Mouse (Mus musculus) liver, embryonic 14.5 days (tissue): ENCODE measurements at regions not wholly inside any gene's neighbourhood (a gene's known extent, or its start where the extent isn't known, plus 50 kb on each side); places are given as distances from the start of the nearest gene placed in this dataset.

Source experiments
- ATAC-seq: fragments of 200-750 bp; cut with Nextera tagmentation; 2 replicates; pipeline ENCODE4 v1.8.0; 2017; ENCODE audit warnings: moderate number of reproducible peaks, mild to moderate bottlenecking, moderate library complexity; ENCODE audit not compliant: insufficient read depth
- DNase-seq, 3 experiments: peaks; one replicate each; pipeline ENCODE4 v3.0.0-alpha.2; 2012 to 2013; ENCODE audit warnings: low read depth in 3 of 3, low spot score in 3 of 3
- H3K27ac ChIP-seq: fragments of 300-500 bp; sonication (generic); 2 replicates; pipeline ENCODE4 v1.5.1; 2014; ENCODE audit warnings: moderate library complexity, mild to moderate bottlenecking, control low read depth, inconsistent platforms
- H3K27me3 ChIP-seq: fragments of 300-500 bp; sonication (generic); 2 replicates; pipeline ENCODE4 v1.6.1; 2014; ENCODE audit warnings: mild to moderate bottlenecking, low read length, moderate library complexity; ENCODE audit not compliant: control insufficient read depth, insufficient read depth
- H3K36me3 ChIP-seq: fragments of 300-500 bp; sonication (generic); replicated peaks from 2 replicates; pipeline ENCODE4 v1.6.1; 2014; ENCODE audit warnings: low read depth; ENCODE audit not compliant: control insufficient read depth, insufficient read depth
- H3K4me1 ChIP-seq, 2 experiments: fragments of 200-500 bp in 1 of 2; fragments of 300-500 bp in 1 of 2; sonication (generic) in 1 of 2; replicated peaks; 2 replicates each; pipeline ENCODE4 v1.6.1; 2012 to 2014; ENCODE audit warnings: antibody characterized with exemption in 1 of 2, inconsistent platforms in 1 of 2, low read length in 1 of 2; ENCODE audit not compliant: control insufficient read depth in 2 of 2, insufficient read depth in 2 of 2
- H3K4me2 ChIP-seq: fragments of 300-500 bp; sonication (generic); 2 replicates; pipeline ENCODE4 v1.6.1; 2014; ENCODE audit warnings: low read depth, mild to moderate bottlenecking, control low read depth, moderate library complexity
- H3K4me3 ChIP-seq, 2 experiments: fragments of 200-500 bp in 1 of 2; fragments of 300-500 bp in 1 of 2; sonication (generic) in 1 of 2; 2 replicates each; pipeline ENCODE4 v1.5.1; 2012 to 2014; ENCODE audit warnings: low read depth in 2 of 2, low read length in 2 of 2, mild to moderate bottlenecking in 2 of 2, control low read depth in 1 of 2, inconsistent platforms in 1 of 2, moderate library complexity in 1 of 2; ENCODE audit not compliant: insufficient read depth in 1 of 2
- H3K9ac ChIP-seq: fragments of 300-500 bp; sonication (generic); replicated peaks from 2 replicates; pipeline ENCODE4 v1.6.1; 2014; ENCODE audit warnings: mild to moderate bottlenecking, control low read depth, moderate library complexity
- H3K9me3 ChIP-seq: fragments of 300-500 bp; sonication (generic); 2 replicates; pipeline ENCODE4 v1.6.1; 2016; ENCODE audit warnings: low read length, mixed read lengths; ENCODE audit not compliant: control insufficient read depth
- CTCF ChIP-seq: IDR thresholded peaks from 2 replicates; pipeline ENCODE4 v1.5.1; 2016; ENCODE audit warnings: antibody characterized with exemption, low read depth, control low read depth
- EP300 ChIP-seq: IDR thresholded peaks from 2 replicates; pipeline ENCODE4 v1.6.1; 2016; ENCODE audit warnings: antibody characterized with exemption, low read depth
- WGBS: fragments of 180-500 bp; shearing (Covaris S2); extraction: QIAGEN DNeasy Blood & Tissue Kit; methylation state at CpG from one replicate; pipeline ENCODE4 v1.1.7; 2014; ENCODE audit not compliant: insufficient replicate concordance; 5-methylcytosine and 5-hydroxymethylcytosine counted together

DNA sequence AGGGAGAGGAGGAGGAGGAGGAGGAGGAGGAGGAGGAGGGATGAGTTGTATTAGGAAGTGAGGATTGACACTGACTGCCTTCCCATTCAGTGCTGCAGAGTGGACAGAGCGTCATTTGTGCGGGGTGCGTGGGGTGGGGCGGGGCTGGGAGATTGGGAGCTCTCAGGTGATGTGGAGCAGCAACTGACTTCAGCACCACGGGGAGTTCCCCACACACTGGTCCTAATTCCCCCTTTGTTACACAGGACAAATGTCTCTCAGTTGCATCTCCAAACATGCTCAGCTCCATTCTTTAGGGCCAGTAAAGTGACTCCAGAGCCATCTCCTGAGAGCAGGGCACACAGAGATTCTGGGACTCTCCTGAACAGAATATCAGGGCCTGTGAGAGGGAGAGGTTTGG is 118.5 kb upstream of the Zc3h12a start:
- ATAC-seq = no peak
- Histone ChIP-seq H3K9ac (no peak overlapping the region), H3K4me2 (no peak overlapping the region), H3K9me3 (no peaks in the 10 kb centered on the region), H3K27ac (no peak overlapping the region), H3K4me1 (no peaks in the 10 kb centered on the region), H3K4me3 (no peak overlapping the region), H3K27me3 (no peaks in the 10 kb centered on the region), H3K36me3 (no peaks in the 10 kb centered on the region)
- no peak for DNase-seq
- WGBS = 18% methylated on average over 5 of the region's 5 CpGs
- TF ChIP-seq EP300 (no peak), CTCF (no peak)

DNA sequence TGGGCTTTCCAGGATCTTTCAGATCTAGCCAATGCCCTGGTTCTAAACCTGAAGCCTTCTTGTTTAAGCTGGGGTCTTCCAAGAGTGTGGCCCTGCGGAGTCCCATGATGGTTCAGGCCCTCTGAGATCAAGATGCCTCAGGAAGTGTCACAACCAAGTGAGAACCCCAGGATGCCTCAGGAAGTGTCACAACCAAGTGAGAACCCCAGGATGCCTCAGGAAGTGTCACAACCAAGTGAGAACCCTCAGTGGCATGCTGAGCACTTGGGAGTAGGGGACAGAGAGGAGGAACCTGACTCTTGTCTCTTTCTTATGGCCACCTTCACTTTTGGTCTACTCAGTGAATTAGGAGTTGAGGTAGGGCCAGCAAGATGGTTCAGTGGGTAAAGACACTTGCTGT is 114.9 kb upstream of the Zc3h12a start:
- Histone ChIP-seq H3K27ac (no peak overlapping the region), H3K36me3 (no peaks in the 10 kb centered on the region), H3K4me2 (no peak overlapping the region), H3K4me3 (no peak overlapping the region), H3K4me1 (no peaks in the 10 kb centered on the region), H3K27me3 (no peaks in the 10 kb centered on the region), H3K9ac (no peak overlapping the region), H3K9me3 (no peaks in the 10 kb centered on the region)
- TF ChIP-seq EP300 = no peak
- no peak for TF ChIP-seq CTCF
- DNase-seq (no peak), ATAC-seq (no peak)
- WGBS = 27% methylated on average over 1 of the region's 1 CpGs

DNA sequence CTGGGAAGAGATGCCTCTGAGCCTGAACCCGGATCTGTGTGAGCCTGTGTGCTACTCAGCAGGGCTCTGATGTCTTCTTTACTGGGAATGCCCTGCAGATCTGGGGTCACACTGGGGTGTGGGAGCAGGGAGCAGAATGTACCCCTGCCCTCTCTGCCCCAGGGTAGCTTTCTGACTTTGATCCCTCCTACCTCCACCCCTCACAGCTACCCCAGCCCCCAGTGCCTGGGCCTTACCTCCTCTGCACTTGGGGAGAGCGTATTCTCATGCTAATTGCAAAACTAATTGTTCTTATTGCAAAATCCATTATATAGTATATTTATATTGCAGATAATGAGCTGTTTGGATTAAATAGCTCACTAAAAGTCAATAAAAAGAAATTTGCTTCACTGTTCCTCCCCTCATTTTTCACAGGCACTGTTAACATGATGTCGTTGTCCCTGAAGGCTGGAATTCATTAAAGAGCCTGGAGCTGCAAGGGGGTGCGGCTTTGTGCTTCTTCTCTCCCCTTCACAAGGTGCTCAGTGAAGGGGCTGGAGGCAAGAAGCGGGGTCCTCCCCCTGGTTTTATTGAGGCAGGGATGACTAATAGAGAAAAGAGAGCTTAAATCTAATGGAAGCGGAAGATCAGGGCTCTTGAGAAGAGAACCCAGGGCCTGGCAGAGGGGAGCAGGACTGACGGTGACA is 114.1 kb upstream of the Zc3h12a start:
- 23% methylated on average over 7 of the region's 7 CpGs for WGBS
- no peaks in the 10 kb centered on the region for H3K9me3 ChIP-seq
- no peaks in the 10 kb centered on the region for H3K4me1 ChIP-seq
- no peaks in the 10 kb centered on the region for H3K36me3 ChIP-seq
- TF ChIP-seq EP300 = no peak
- H3K4me2 ChIP-seq = no peak overlapping the region
- DNase-seq (no peak), ATAC-seq (no peak)
- H3K27ac ChIP-seq = no peak overlapping the region
- no peaks in the 10 kb centered on the region for H3K27me3 ChIP-seq
- no peak overlapping the region for H3K9ac ChIP-seq
- H3K4me3 ChIP-seq = no peak overlapping the region

DNA sequence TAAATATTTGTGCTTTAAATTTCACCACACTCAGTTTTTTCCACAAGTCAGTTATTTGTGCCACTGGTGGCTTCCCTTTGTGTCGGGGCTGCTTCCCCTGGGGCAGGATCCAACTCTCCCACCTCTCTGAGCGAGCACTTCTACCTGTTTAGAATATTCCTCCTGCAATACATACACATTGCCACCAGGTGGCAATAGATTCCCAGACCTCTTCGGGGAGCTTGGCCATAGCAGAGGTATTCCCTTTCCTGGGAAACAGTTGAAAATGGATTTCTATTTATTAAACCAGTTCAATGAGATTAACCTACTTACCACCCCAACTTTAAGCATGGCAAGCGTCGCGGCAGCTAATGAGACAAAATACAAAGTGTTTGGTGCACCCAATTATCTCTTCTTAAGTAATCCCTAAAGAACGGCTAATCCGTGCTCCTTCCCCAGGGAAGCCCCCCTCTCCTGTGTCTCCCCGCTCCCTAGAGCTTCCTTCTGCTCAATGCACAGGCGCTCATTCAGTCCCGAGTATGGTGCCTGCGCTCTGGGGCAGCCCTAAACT is 104.1 kb upstream of the Zc3h12a start:
- WGBS = 23% methylated on average over 12 of the region's 12 CpGs

DNA sequence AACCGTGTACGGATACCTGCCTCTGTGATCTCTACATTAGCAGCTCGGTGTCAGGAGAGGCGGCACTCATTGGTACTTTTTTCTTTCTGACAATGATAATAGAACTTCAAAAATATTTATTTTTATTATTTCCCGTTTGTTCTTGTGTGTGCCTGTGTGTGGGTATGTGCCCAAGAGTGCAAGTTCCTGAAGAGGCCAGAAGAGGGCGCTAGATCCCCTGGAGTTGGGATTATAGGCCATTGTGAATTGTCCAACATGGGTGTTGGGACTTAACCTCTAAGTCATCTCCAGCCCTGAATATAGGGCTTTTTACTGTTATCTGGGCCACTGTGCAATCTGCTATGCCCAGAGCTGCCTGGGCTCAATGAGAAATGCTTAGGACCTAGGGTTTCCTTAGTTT is 99.6 kb upstream of the Zc3h12a start:
- Histone ChIP-seq H3K4me2 (no peak overlapping the region), H3K9ac (no peak overlapping the region), H3K4me1 (no peaks in the 10 kb centered on the region), H3K36me3 (no peaks in the 10 kb centered on the region), H3K4me3 (no peak overlapping the region), H3K9me3 (no peaks in the 10 kb centered on the region), H3K27me3 (no peaks in the 10 kb centered on the region), H3K27ac (no peak overlapping the region)
- DNase-seq = no peak
- WGBS = 72% methylated on average over 6 of the region's 6 CpGs
- ATAC-seq = no peak
- TF ChIP-seq EP300 = no peak
- TF ChIP-seq CTCF = peak; percentile 37

More for the DNA sequence above, 104.1 kb upstream of the Zc3h12a start:
- Histone ChIP-seq H3K9me3 (no peaks in the 10 kb centered on the region), H3K36me3 (no peaks in the 10 kb centered on the region), H3K4me1 (no peaks in the 10 kb centered on the region), H3K27ac (no peak overlapping the region), H3K27me3 (no peaks in the 10 kb centered on the region), H3K4me3 (no peak overlapping the region), H3K4me2 (no peak overlapping the region), H3K9ac (no peak overlapping the region)
- DNase-seq = peak in 1 of 3 experiments; percentile 2
- ATAC-seq = no peak
- TF ChIP-seq EP300 (no peak), CTCF (peak; percentile 71)
